Mouse (Mus musculus): Measurements from ENCODE around the gene Tnik. TPM values are rescaled to one million over a fixed set of nuclear protein-coding genes. Genes with fewer than 3 reads are reported as not detected.
A peak's percentile ranks its signal among the peaks of the same experiment; 100 is the strongest.

Gene Tnik
- polyA plus RNA-seq, 1 experiment from 2014 or later = 16.9 TPM

DNA sequence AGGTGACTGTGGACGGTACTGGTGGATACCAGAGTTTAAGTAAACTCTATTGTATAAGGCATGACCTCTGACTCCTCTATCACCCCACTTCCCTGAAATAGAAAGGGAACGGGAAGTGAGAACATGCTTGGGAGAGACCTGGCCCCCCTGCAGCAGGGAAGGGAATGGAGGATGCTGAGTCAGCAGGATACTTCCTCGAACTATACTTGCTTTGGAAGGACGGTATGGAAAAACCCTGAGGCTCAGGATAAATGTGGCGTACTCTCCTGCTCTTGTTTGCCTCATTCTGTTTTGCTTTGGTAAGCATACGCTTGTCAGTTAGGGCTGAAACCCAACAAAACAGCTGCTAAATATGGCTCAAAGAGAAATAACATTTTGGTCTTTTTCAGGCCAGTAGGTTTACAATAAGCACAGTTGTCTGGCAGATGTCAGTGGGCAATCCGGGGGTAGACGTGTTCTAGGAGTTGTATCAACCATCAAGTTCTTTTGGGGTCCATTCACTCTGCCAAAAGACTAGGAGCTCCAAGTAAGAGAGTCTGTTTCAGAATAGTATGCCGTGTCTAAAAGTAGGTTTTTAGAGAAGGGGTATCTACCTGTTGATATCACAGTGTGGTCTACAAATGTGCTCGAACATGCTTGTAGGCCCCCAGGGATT, 87.3 kb downstream of the Tnik start:
- no peak for ATAC-seq (ENCODE audit: insufficient read depth, low FRiP score)
- Histone ChIP-seq H3K9me3 (replicated peaks; ENCODE audit: control insufficient read depth, low read length) (no peaks in the 10 kb centered on the region), H3K4me1 (ENCODE audit: control insufficient read depth, insufficient read depth, low read length) (no peaks in the 10 kb centered on the region), H3K36me3 (ENCODE audit: control insufficient read depth, insufficient read depth, low read length) (no peaks in the 10 kb centered on the region), H3K9ac (ENCODE audit: low read length) (no peak overlapping the region), H3K27ac (ENCODE audit: low read length) (no peak overlapping the region), H3K4me3 (replicated peaks; ENCODE audit: low read length) (no peak overlapping the region), H3K27me3 (ENCODE audit: control insufficient read depth, insufficient read depth, low read length) (no peaks in the 10 kb centered on the region), H3K4me2 (ENCODE audit: low read depth, low read length) (no peak overlapping the region)
- WGBS = 69% methylated on average over 10 of the region's 10 CpGs

DNA sequence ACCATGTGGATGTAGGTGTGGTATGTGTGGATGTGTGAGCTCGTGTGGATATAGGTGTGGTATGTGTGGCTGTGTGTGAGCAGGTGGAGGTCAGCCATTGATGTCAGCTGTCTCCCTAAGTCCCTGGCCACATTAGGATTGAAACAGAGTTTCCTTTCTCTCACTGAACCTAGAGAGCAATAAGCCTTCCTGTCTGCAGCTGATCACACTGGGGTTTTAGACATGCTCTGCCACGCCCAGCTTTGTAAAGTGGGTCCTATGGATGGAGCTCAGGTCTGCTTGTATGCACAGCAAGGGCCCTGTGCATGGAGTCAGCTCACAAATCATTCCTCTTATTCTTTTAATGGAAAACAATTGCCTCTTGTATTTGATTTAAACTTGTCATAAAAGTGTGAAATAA, 95.4 kb downstream of the Tnik start:
- Histone ChIP-seq H3K9ac (ENCODE audit: low read length) (no peak overlapping the region), H3K4me2 (ENCODE audit: low read depth, low read length) (no peak overlapping the region), H3K27me3 (ENCODE audit: control insufficient read depth, insufficient read depth, low read length) (no peaks in the 10 kb centered on the region), H3K27ac (ENCODE audit: low read length) (no peak overlapping the region), H3K4me1 (ENCODE audit: control insufficient read depth, insufficient read depth, low read length) (peaks cover 8% of the 10 kb centered on the region), H3K4me3 (replicated peaks; ENCODE audit: low read length) (no peak overlapping the region), H3K9me3 (replicated peaks; ENCODE audit: control insufficient read depth, low read length) (0 out of 2 replicates have a peak, but pooled peaks cover 4% of the 10 kb centered on the region), H3K36me3 (ENCODE audit: control insufficient read depth, insufficient read depth, low read length) (0 out of 2 replicates have a peak, but pooled peaks cover 2% of the 10 kb centered on the region)
- no peak for ATAC-seq (ENCODE audit: insufficient read depth, low FRiP score)
- WGBS = 61% methylated on average over 2 of the region's 2 CpGs

GRCm38 (mm10) chr3:28359138-28359537, 96.1 kb downstream of the Tnik start:
- H3K27me3 ChIP-seq (ENCODE audit: control insufficient read depth, insufficient read depth, low read length) = no peaks in the 10 kb centered on the region
- H3K4me1 ChIP-seq (ENCODE audit: control insufficient read depth, insufficient read depth, low read length) = peaks cover 8% of the 10 kb centered on the region
- H3K36me3 ChIP-seq (ENCODE audit: control insufficient read depth, insufficient read depth, low read length) = 0 out of 2 replicates have a peak, but pooled peaks cover 2% of the 10 kb centered on the region
- 0 out of 2 replicates have a peak, but pooled peaks cover 8% of the 10 kb centered on the region for H3K9me3 ChIP-seq (replicated peaks; ENCODE audit: control insufficient read depth, low read length)
- H3K27ac ChIP-seq (ENCODE audit: low read length) = no peak overlapping the region
- H3K4me3 ChIP-seq (replicated peaks; ENCODE audit: low read length) = no peak overlapping the region
- 29% methylated on average over 6 of the region's 6 CpGs for WGBS
- peak overlapping the region; percentile 22; the same call in 1 of the 2 replicates for H3K4me2 ChIP-seq (ENCODE audit: low read depth, low read length)
- no peak overlapping the region for H3K9ac ChIP-seq (ENCODE audit: low read length)
- ATAC-seq (ENCODE audit: insufficient read depth, low FRiP score) = peak; percentile 76; the same call in 1 of the 2 replicates

GRCm38 (mm10) chr3:28361056-28361455, 98.0 kb downstream of the Tnik start:
- Histone ChIP-seq H3K4me1 (ENCODE audit: control insufficient read depth, insufficient read depth, low read length) (peaks cover 8% of the 10 kb centered on the region), H3K9me3 (replicated peaks; ENCODE audit: control insufficient read depth, low read length) (0 out of 2 replicates have a peak, but pooled peaks cover 8% of the 10 kb centered on the region), H3K36me3 (ENCODE audit: control insufficient read depth, insufficient read depth, low read length) (0 out of 2 replicates have a peak, but pooled peaks cover 2% of the 10 kb centered on the region), H3K9ac (ENCODE audit: low read length) (no peak overlapping the region), H3K27ac (ENCODE audit: low read length) (no peak overlapping the region), H3K4me3 (replicated peaks; ENCODE audit: low read length) (no peak overlapping the region), H3K4me2 (ENCODE audit: low read depth, low read length) (no peak overlapping the region), H3K27me3 (ENCODE audit: control insufficient read depth, insufficient read depth, low read length) (no peaks in the 10 kb centered on the region)
- WGBS = 86% methylated on average over 6 of the region's 6 CpGs
- ATAC-seq (ENCODE audit: insufficient read depth, low FRiP score) = no peak

- no peak overlapping the region for H3K4me2 ChIP-seq (ENCODE audit: low read depth, low read length)
- H3K9me3 ChIP-seq (replicated peaks; ENCODE audit: control insufficient read depth, low read length) = 0 out of 2 replicates have a peak, but pooled peaks cover 8% of the 10 kb centered on the region
- H3K4me1 ChIP-seq (ENCODE audit: control insufficient read depth, insufficient read depth, low read length) = peaks cover 8% of the 10 kb centered on the region
- no peak for ATAC-seq (ENCODE audit: insufficient read depth, low FRiP score)
- H3K27ac ChIP-seq (ENCODE audit: low read length) = no peak overlapping the region
- 0 out of 2 replicates have a peak, but pooled peaks cover 2% of the 10 kb centered on the region for H3K36me3 ChIP-seq (ENCODE audit: control insufficient read depth, insufficient read depth, low read length)
- no peaks in the 10 kb centered on the region for H3K27me3 ChIP-seq (ENCODE audit: control insufficient read depth, insufficient read depth, low read length)
- no peak overlapping the region for H3K4me3 ChIP-seq (replicated peaks; ENCODE audit: low read length)
- WGBS = 50% methylated on average over 5 of the region's 5 CpGs
- H3K9ac ChIP-seq (ENCODE audit: low read length) = no peak overlapping the region
Measured at GRCm38 (mm10) chr3:28363441-28364125, 100.6 kb downstream of the Tnik start.

- H3K9me3 ChIP-seq (replicated peaks; ENCODE audit: control insufficient read depth, low read length) = 0 out of 2 replicates have a peak, but pooled peaks cover 1% of the 10 kb centered on the region
- no peak overlapping the region for H3K4me3 ChIP-seq (replicated peaks; ENCODE audit: low read length)
- no peak overlapping the region for H3K9ac ChIP-seq (ENCODE audit: low read length)
- no peaks in the 10 kb centered on the region for H3K27me3 ChIP-seq (ENCODE audit: control insufficient read depth, insufficient read depth, low read length)
- H3K36me3 ChIP-seq (ENCODE audit: control insufficient read depth, insufficient read depth, low read length) = no peaks in the 10 kb centered on the region
- 76% methylated on average over 5 of the region's 5 CpGs for WGBS
- no peaks in the 10 kb centered on the region for H3K4me1 ChIP-seq (ENCODE audit: control insufficient read depth, insufficient read depth, low read length)
- no peak for ATAC-seq (ENCODE audit: insufficient read depth, low FRiP score)
- no peak overlapping the region for H3K27ac ChIP-seq (ENCODE audit: low read length)
- no peak overlapping the region for H3K4me2 ChIP-seq (ENCODE audit: low read depth, low read length)
Measured at GRCm38 (mm10) chr3:28368746-28369145, 105.7 kb downstream of the Tnik start.

DNA sequence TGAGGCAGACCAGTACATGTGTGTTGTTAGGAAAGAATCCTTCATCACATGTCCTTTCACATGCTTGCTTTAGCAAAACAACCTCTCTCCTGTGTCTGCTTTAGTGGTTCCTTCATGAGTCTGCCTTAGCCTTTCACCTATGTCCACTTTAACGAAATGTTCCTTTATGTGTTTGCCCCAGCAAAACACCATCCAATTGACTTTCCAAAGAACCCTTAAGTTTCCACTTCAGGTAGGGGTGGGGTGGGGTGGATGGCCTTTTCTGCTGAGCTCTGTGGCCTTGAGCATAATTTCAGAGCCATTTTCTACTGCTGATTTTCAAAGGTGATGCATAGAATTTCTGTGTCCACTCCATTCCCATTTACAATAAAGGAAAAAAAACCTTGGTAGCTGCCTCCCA, 106.3 kb downstream of the Tnik start:
- H3K4me1 ChIP-seq (ENCODE audit: control insufficient read depth, insufficient read depth, low read length) = no peaks in the 10 kb centered on the region
- ATAC-seq (ENCODE audit: insufficient read depth, low FRiP score) = no peak
- no peaks in the 10 kb centered on the region for H3K27me3 ChIP-seq (ENCODE audit: control insufficient read depth, insufficient read depth, low read length)
- no peaks in the 10 kb centered on the region for H3K36me3 ChIP-seq (ENCODE audit: control insufficient read depth, insufficient read depth, low read length)
- no peak overlapping the region for H3K9ac ChIP-seq (ENCODE audit: low read length)
- 90% methylated on average over 1 of the region's 1 CpGs for WGBS
- H3K4me3 ChIP-seq (replicated peaks; ENCODE audit: low read length) = no peak overlapping the region
- H3K27ac ChIP-seq (ENCODE audit: low read length) = no peak overlapping the region
- no peaks in the 10 kb centered on the region for H3K9me3 ChIP-seq (replicated peaks; ENCODE audit: control insufficient read depth, low read length)
- no peak overlapping the region for H3K4me2 ChIP-seq (ENCODE audit: low read depth, low read length)

DNA sequence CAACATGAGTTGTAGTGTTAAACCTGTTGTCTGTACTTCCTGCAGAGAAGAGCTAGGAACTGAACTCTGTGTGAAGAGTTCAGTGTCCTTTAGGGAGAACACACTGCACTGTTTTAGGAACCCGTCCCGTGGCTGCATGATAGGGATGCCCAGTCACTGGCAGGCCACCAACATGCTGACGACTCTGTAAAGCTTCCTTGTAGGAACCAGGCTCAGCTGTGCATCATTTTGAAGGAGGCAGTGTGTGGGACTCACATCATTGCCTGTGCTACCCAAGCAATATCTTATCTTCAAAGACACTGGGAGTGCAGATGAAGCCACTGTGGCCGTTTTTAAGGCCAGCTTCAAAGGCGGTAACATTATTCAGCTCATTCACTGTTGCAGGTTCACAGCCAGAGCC, 106.7 kb downstream of the Tnik start:
- Histone ChIP-seq H3K9me3 (replicated peaks; ENCODE audit: control insufficient read depth, low read length) (no peaks in the 10 kb centered on the region), H3K27ac (ENCODE audit: low read length) (no peak overlapping the region), H3K4me2 (ENCODE audit: low read depth, low read length) (no peak overlapping the region), H3K9ac (ENCODE audit: low read length) (no peak overlapping the region), H3K4me3 (replicated peaks; ENCODE audit: low read length) (no peak overlapping the region), H3K27me3 (ENCODE audit: control insufficient read depth, insufficient read depth, low read length) (no peaks in the 10 kb centered on the region), H3K4me1 (ENCODE audit: control insufficient read depth, insufficient read depth, low read length) (no peaks in the 10 kb centered on the region), H3K36me3 (ENCODE audit: control insufficient read depth, insufficient read depth, low read length) (no peaks in the 10 kb centered on the region)
- ATAC-seq (ENCODE audit: insufficient read depth, low FRiP score) = no peak
- WGBS = 65% methylated on average over 5 of the region's 5 CpGs

- Histone ChIP-seq H3K9me3 (replicated peaks; ENCODE audit: control insufficient read depth, low read length) (no peaks in the 10 kb centered on the region), H3K4me1 (ENCODE audit: control insufficient read depth, insufficient read depth, low read length) (no peaks in the 10 kb centered on the region), H3K27me3 (ENCODE audit: control insufficient read depth, insufficient read depth, low read length) (no peaks in the 10 kb centered on the region), H3K9ac (ENCODE audit: low read length) (no peak overlapping the region), H3K4me2 (ENCODE audit: low read depth, low read length) (no peak overlapping the region), H3K36me3 (ENCODE audit: control insufficient read depth, insufficient read depth, low read length) (no peaks in the 10 kb centered on the region), H3K27ac (ENCODE audit: low read length) (no peak overlapping the region), H3K4me3 (replicated peaks; ENCODE audit: low read length) (no peak overlapping the region)
- ATAC-seq (ENCODE audit: insufficient read depth, low FRiP score) = no peak
- 97% methylated on average over 1 of the region's 1 CpGs for WGBS
Measured at GRCm38 (mm10) chr3:28371583-28371982, 108.6 kb downstream of the Tnik start.
